Mouse (Mus musculus): ENCODE measurements around the gene Xrcc1. TPM values are rescaled to one million over a fixed set of nuclear protein-coding genes. Genes with fewer than 3 reads are reported as not detected.
"Not testable (repeated sequence)": the region's sequence is repeated elsewhere in the genome, so short reads cannot be mapped to it uniquely, and the experiment has no call there.

The Xrcc1 gene
- polyA plus RNA-seq, 1 experiment from 2014 or later = 127 TPM

GRCm38 (mm10) chr7:24507726-24508114 lies 38.4 kb upstream of the Xrcc1 start:
- H3K9ac ChIP-seq = peak overlapping the region; percentile 91
- WGBS = under 1% methylated on average over 20 of the region's 20 CpGs
- no peaks in the 10 kb centered on the region for H3K9me3 ChIP-seq (replicated peaks)
- no peak for ATAC-seq (ENCODE audit: insufficient number of reproducible peaks, low FRiP score, low TSS enrichment, low read depth)
- H3K36me3 ChIP-seq = peaks cover 13% of the 10 kb centered on the region; the same call in 1 of the 2 replicates
- H3K27me3 ChIP-seq = no peaks in the 10 kb centered on the region
- H3K4me2 ChIP-seq (replicated peaks) = peak overlapping the region; percentile 71
- peak overlapping the region; percentile 73 for H3K4me3 ChIP-seq (replicated peaks)
- H3K27ac ChIP-seq (replicated peaks) = peak overlapping the region; percentile 99
- H3K4me1 ChIP-seq = peaks cover 39% of the 10 kb centered on the region

GRCm38 (mm10) chr7:24512355-24512754 lies 33.7 kb upstream of the Xrcc1 start, which contains the start of gene AC161166.1:
AC161166.1 (minus strand) TSS chr7:24512455.
- 91% methylated on average over 7 of the region's 7 CpGs for WGBS
- H3K27me3 ChIP-seq = no peaks in the 10 kb centered on the region
- H3K4me2 ChIP-seq (replicated peaks) = no peak within 1 kb of the TSS
- ATAC-seq (ENCODE audit: insufficient number of reproducible peaks, low FRiP score, low TSS enrichment, low read depth) = no peak
- no peaks in the 10 kb centered on the region for H3K9me3 ChIP-seq (replicated peaks)
- no peak within 1 kb of the TSS for H3K4me3 ChIP-seq (replicated peaks)
- no peak within 1 kb of the TSS for H3K27ac ChIP-seq (replicated peaks)
- peaks cover 31% of the 10 kb centered on the region for H3K36me3 ChIP-seq
- H3K4me1 ChIP-seq = 0 out of 2 replicates have a peak, but pooled peaks cover 17% of the 10 kb centered on the region
- no peak within 1 kb of the TSS for H3K9ac ChIP-seq

GRCm38 (mm10) chr7:24516319-24516718 lies 29.8 kb upstream of the Xrcc1 start:
- H3K27me3 ChIP-seq; H3K4me2 ChIP-seq (replicated peaks); H3K9ac ChIP-seq; ATAC-seq (ENCODE audit: insufficient number of reproducible peaks, low FRiP score, low TSS enrichment, low read depth); H3K27ac ChIP-seq (replicated peaks); H3K9me3 ChIP-seq (replicated peaks); H3K4me1 ChIP-seq; H3K4me3 ChIP-seq (replicated peaks): not testable (repeated sequence)
- peaks cover 28% of the 10 kb centered on the region for H3K36me3 ChIP-seq
- 68% methylated on average over 8 of the region's 8 CpGs for WGBS

- H3K9ac ChIP-seq = no peak overlapping the region
- WGBS = 40% methylated on average over 5 of the region's 5 CpGs
- no peaks in the 10 kb centered on the region for H3K9me3 ChIP-seq (replicated peaks)
- H3K4me3 ChIP-seq (replicated peaks) = no peak overlapping the region
- no peak for ATAC-seq (ENCODE audit: insufficient number of reproducible peaks, low FRiP score, low TSS enrichment, low read depth)
- H3K27ac ChIP-seq (replicated peaks) = no peak overlapping the region
- H3K36me3 ChIP-seq = peaks cover 22% of the 10 kb centered on the region
- H3K4me2 ChIP-seq (replicated peaks) = no peak overlapping the region
- 0 out of 2 replicates have a peak, but pooled peaks cover 7% of the 10 kb centered on the region for H3K4me1 ChIP-seq
- H3K27me3 ChIP-seq = no peaks in the 10 kb centered on the region
Measured at GRCm38 (mm10) chr7:24517077-24517476, 29.0 kb upstream of the Xrcc1 start.

- H3K9ac ChIP-seq = no peak overlapping the region
- WGBS = 32% methylated on average over 6 of the region's 6 CpGs
- 0 out of 2 replicates have a peak, but pooled peaks cover 7% of the 10 kb centered on the region for H3K4me1 ChIP-seq
- H3K27me3 ChIP-seq = no peaks in the 10 kb centered on the region
- no peak for ATAC-seq (ENCODE audit: insufficient number of reproducible peaks, low FRiP score, low TSS enrichment, low read depth)
- no peak overlapping the region for H3K4me3 ChIP-seq (replicated peaks)
- no peak overlapping the region for H3K4me2 ChIP-seq (replicated peaks)
- H3K36me3 ChIP-seq = peaks cover 18% of the 10 kb centered on the region
- H3K9me3 ChIP-seq (replicated peaks) = no peaks in the 10 kb centered on the region
- H3K27ac ChIP-seq (replicated peaks) = no peak overlapping the region
Measured at GRCm38 (mm10) chr7:24517654-24518053, 28.4 kb upstream of the Xrcc1 start.

GRCm38 (mm10) chr7:24519130-24519529 lies 27.0 kb upstream of the Xrcc1 start:
- Histone ChIP-seq H3K27me3 (no peaks in the 10 kb centered on the region), H3K36me3 (peaks cover 14% of the 10 kb centered on the region), H3K4me1 (0 out of 2 replicates have a peak, but pooled peaks cover 7% of the 10 kb centered on the region), H3K4me2 (replicated peaks) (no peak overlapping the region), H3K4me3 (replicated peaks) (no peak overlapping the region), H3K9ac (no peak overlapping the region), H3K27ac (replicated peaks) (no peak overlapping the region), H3K9me3 (replicated peaks) (no peaks in the 10 kb centered on the region)
- WGBS = 32% methylated on average over 3 of the region's 3 CpGs
- no peak for ATAC-seq (ENCODE audit: insufficient number of reproducible peaks, low FRiP score, low TSS enrichment, low read depth)

GRCm38 (mm10) chr7:24520054-24520453 lies 26.0 kb upstream of the Xrcc1 start:
- H3K36me3 ChIP-seq = peaks cover 14% of the 10 kb centered on the region
- not testable (repeated sequence) for H3K27me3 ChIP-seq; H3K9me3 ChIP-seq (replicated peaks); H3K4me2 ChIP-seq (replicated peaks); H3K4me1 ChIP-seq; H3K9ac ChIP-seq; H3K27ac ChIP-seq (replicated peaks); H3K4me3 ChIP-seq (replicated peaks); ATAC-seq (ENCODE audit: insufficient number of reproducible peaks, low FRiP score, low TSS enrichment, low read depth)
- 87% methylated on average over 10 of the region's 10 CpGs for WGBS

GRCm38 (mm10) chr7:24522805-24523204 lies 23.3 kb upstream of the Xrcc1 start:
- Histone ChIP-seq H3K4me1 (peaks cover 17% of the 10 kb centered on the region), H3K4me2 (replicated peaks) (no peak overlapping the region), H3K27me3 (no peaks in the 10 kb centered on the region), H3K4me3 (replicated peaks) (no peak overlapping the region), H3K9ac (no peak overlapping the region), H3K36me3 (no peaks in the 10 kb centered on the region), H3K27ac (replicated peaks) (no peak overlapping the region), H3K9me3 (replicated peaks) (no peaks in the 10 kb centered on the region)
- whole genome bisulfite sequencing = 50% methylated on average over 5 of the region's 5 CpGs
- peak; percentile 46 for ATAC-seq (ENCODE audit: insufficient number of reproducible peaks, low FRiP score, low TSS enrichment, low read depth)

GRCm38 (mm10) chr7:24523723-24524122 lies 22.4 kb upstream of the Xrcc1 start:
- Histone ChIP-seq H3K9ac (no peak overlapping the region), H3K27me3 (no peaks in the 10 kb centered on the region), H3K4me3 (replicated peaks) (no peak overlapping the region), H3K36me3 (no peaks in the 10 kb centered on the region), H3K27ac (replicated peaks) (no peak overlapping the region), H3K4me2 (replicated peaks) (no peak overlapping the region), H3K4me1 (peaks cover 17% of the 10 kb centered on the region), H3K9me3 (replicated peaks) (no peaks in the 10 kb centered on the region)
- 83% methylated on average over 6 of the region's 6 CpGs for WGBS
- ATAC-seq (ENCODE audit: insufficient number of reproducible peaks, low FRiP score, low TSS enrichment, low read depth) = no peak

- ATAC-seq (ENCODE audit: insufficient number of reproducible peaks, low FRiP score, low TSS enrichment, low read depth) = no peak
- Histone ChIP-seq H3K27me3 (no peaks in the 10 kb centered on the region), H3K27ac (replicated peaks) (no peak overlapping the region), H3K4me2 (replicated peaks) (no peak overlapping the region), H3K9me3 (replicated peaks) (no peaks in the 10 kb centered on the region), H3K4me3 (replicated peaks) (no peak overlapping the region), H3K4me1 (peaks cover 28% of the 10 kb centered on the region), H3K36me3 (no peaks in the 10 kb centered on the region), H3K9ac (no peak overlapping the region)
- 82% methylated on average over 6 of the region's 6 CpGs for WGBS
Measured at GRCm38 (mm10) chr7:24524978-24525377, 21.1 kb upstream of the Xrcc1 start.

- ATAC-seq (ENCODE audit: insufficient number of reproducible peaks, low FRiP score, low TSS enrichment, low read depth) = no peak
- H3K9ac ChIP-seq = no peak overlapping the region
- H3K9me3 ChIP-seq (replicated peaks) = no peaks in the 10 kb centered on the region
Measured at GRCm38 (mm10) chr7:24525686-24526420, 20.2 kb upstream of the Xrcc1 start.

GRCm38 (mm10) chr7:24528861-24529260 lies 17.2 kb upstream of the Xrcc1 start:
- H3K9me3 ChIP-seq (replicated peaks) = no peaks in the 10 kb centered on the region
- no peak overlapping the region for H3K4me2 ChIP-seq (replicated peaks)
- peaks cover 11% of the 10 kb centered on the region for H3K36me3 ChIP-seq
- peaks cover 48% of the 10 kb centered on the region for H3K4me1 ChIP-seq
- H3K27me3 ChIP-seq = no peaks in the 10 kb centered on the region
- peak overlapping the region; percentile 69; the same call in 1 of the 2 replicates for H3K4me3 ChIP-seq (replicated peaks)
- 76% methylated on average over 11 of the region's 11 CpGs for WGBS
- no peak overlapping the region for H3K27ac ChIP-seq (replicated peaks)
- no peak overlapping the region for H3K9ac ChIP-seq
- no peak for ATAC-seq (ENCODE audit: insufficient number of reproducible peaks, low FRiP score, low TSS enrichment, low read depth)

More at GRCm38 (mm10) chr7:24525686-24526420, 20.2 kb upstream of the Xrcc1 start:
- Histone ChIP-seq H3K4me1 (peaks cover 28% of the 10 kb centered on the region), H3K36me3 (no peaks in the 10 kb centered on the region), H3K27me3 (no peaks in the 10 kb centered on the region), H3K27ac (replicated peaks) (peak overlapping the region; percentile 66), H3K4me2 (replicated peaks) (0 out of 2 replicates have a peak overlapping the region, but pooled peaks have one; percentile 2), H3K4me3 (replicated peaks) (no peak overlapping the region)
- 61% methylated on average over 12 of the region's 12 CpGs for WGBS
